Mouse (Mus musculus) cerebellum, adult 2 months (tissue): Measurements from ENCODE around the gene Sfmbt2. TPM values are rescaled to one million over a fixed set of nuclear protein-coding genes. Genes with fewer than 3 reads are reported as not detected.
"Not testable (repeated sequence)": the region's sequence is repeated elsewhere in the genome, so short reads cannot be mapped to it uniquely, and the experiment has no call there.

Experiments
- DNase-seq, 2 experiments: peaks; one replicate each; pipeline ENCODE4 v3.0.0; 2021
- H3K27ac ChIP-seq: fragments of 200-500 bp; 2 replicates; pipeline ENCODE4 v1.5.1; 2012; ENCODE audit warnings: low read length, control low read depth, inconsistent platforms; ENCODE audit not compliant: insufficient read depth
- H3K27me3 ChIP-seq: fragments of 200-500 bp; 2 replicates; pipeline ENCODE4 v1.6.1; 2012; ENCODE audit warnings: inconsistent platforms, mild to moderate bottlenecking, low read length, moderate library complexity; ENCODE audit not compliant: control insufficient read depth, insufficient read depth
- H3K4me1 ChIP-seq: fragments of 200-500 bp; 2 replicates; pipeline ENCODE4 v1.6.1; 2011; ENCODE audit warnings: low read length; ENCODE audit not compliant: control insufficient read depth, insufficient read depth
- H3K4me3 ChIP-seq: fragments of 200-500 bp; replicated peaks from 2 replicates; pipeline ENCODE3; 2011; ENCODE audit warnings: mild to moderate bottlenecking, low read depth, low read length, control low read depth; ENCODE audit not compliant: insufficient read depth
- CTCF ChIP-seq: fragments of 200-500 bp; IDR thresholded peaks from 2 replicates; pipeline ENCODE4 v1.5.1; 2011; ENCODE audit warnings: low read depth, mild to moderate bottlenecking, control low read depth, low read length, moderate library complexity, borderline replicate concordance; ENCODE audit not compliant: insufficient read depth
- POLR2A ChIP-seq: fragments of 200-500 bp; IDR thresholded peaks from 2 replicates; pipeline ENCODE4 v1.6.1; 2011; ENCODE audit warnings: low read length, control low read depth, borderline replicate concordance; ENCODE audit not compliant: insufficient read depth
- WGBS: fragments of 180-500 bp; shearing (Covaris S2); methylation state at CpG from one replicate; pipeline ENCODE4 v1.1.7; 2018; 5-methylcytosine and 5-hydroxymethylcytosine counted together
- polyA plus RNA-seq: library from polyadenylated mRNA; depleted of rRNA; stranded (reverse); fragments of >200 nt; gene quantifications from 2 replicates; pipeline ENCODE4 v1.2.3, GENCODE M21; 2012; rRNA removed

The Sfmbt2 gene
- polyA plus RNA-seq: 2.2 and 2.3 TPM in 2 replicates

GRCm38 (mm10) chr2:10370176-10370575 lies at the start of gene Sfmbt2:
Gene Sfmbt2 (plus strand): TSS chr2:10370510.
- WGBS: 4% methylated on average over 10 of the region's 10 CpGs
- peaks cover 3% of the 10 kb centered on the region; the same call in 1 of the 2 replicates for H3K27me3 ChIP-seq
- H3K4me1 ChIP-seq: no peaks in the 10 kb centered on the region
- TF ChIP-seq CTCF (no peak), POLR2A (no peak)
- DNase-seq: no peak
- no peak within 1 kb of the TSS for H3K4me3 ChIP-seq
- no peak within 1 kb of the TSS for H3K27ac ChIP-seq

GRCm38 (mm10) chr2:10321093-10321492 lies 49.2 kb upstream of the Sfmbt2 start:
- H3K4me3 ChIP-seq: no peak overlapping the region
- no peaks in the 10 kb centered on the region for H3K4me1 ChIP-seq
- H3K27ac ChIP-seq: no peak overlapping the region
- 7% methylated on average over 6 of the region's 6 CpGs for WGBS
- TF ChIP-seq POLR2A (no peak), CTCF (no peak)
- no peaks in the 10 kb centered on the region for H3K27me3 ChIP-seq
- no peak for DNase-seq

DNA sequence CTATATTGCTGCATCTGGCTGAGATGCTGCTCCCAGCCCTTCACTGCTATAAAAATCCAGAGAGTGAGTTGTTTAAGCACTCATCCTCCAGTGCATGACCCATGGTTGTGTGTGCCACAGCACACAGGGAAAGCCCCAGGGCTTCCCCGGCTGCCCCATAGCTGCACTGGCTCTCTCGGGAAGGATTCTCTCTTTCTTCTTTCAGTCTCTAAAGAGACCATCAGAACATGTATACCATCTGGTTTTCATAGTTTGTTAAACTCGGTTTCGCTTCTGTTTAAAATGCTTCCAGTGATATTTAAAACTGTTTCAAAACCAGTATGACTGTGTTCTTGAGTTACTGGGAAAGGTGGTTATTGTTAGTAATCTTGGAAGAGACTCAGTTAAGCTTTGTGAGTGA lies 47.1 kb upstream of the Sfmbt2 start:
- DNase-seq: no peak
- no peaks in the 10 kb centered on the region for H3K27me3 ChIP-seq
- no peak overlapping the region for H3K27ac ChIP-seq
- TF ChIP-seq CTCF (no peak), POLR2A (no peak)
- 76% methylated on average over 4 of the region's 4 CpGs for WGBS
- no peaks in the 10 kb centered on the region for H3K4me1 ChIP-seq
- no peak overlapping the region for H3K4me3 ChIP-seq

DNA sequence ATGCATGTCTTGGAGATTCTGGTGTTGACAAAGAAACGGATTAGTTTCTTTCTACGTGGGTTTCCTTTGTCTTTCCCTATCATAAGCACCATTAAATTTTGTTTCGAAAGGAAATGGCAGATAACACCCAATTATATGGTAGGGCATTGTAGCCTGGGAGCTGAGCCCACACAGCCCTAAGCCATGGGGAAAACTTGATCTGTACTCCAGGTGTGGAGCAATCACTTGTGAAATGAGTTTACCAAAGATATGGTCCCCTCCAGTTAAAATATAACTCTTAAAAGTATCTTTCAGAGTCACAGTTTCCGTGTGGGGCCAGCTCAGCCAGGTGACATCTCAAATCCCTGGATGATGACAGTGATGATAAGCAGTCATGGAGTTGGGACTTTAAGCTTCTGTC lies 45.3 kb upstream of the Sfmbt2 start:
- DNase-seq: no peak
- H3K27ac ChIP-seq: no peak overlapping the region
- no peaks in the 10 kb centered on the region for H3K27me3 ChIP-seq
- WGBS: 82% methylated on average over 4 of the region's 4 CpGs
- H3K4me1 ChIP-seq: no peaks in the 10 kb centered on the region
- no peak overlapping the region for H3K4me3 ChIP-seq
- no peak for TF ChIP-seq CTCF
- TF ChIP-seq POLR2A: no peak

- Histone ChIP-seq H3K4me1 (no peaks in the 10 kb centered on the region), H3K27ac (no peak overlapping the region), H3K4me3 (no peak overlapping the region), H3K27me3 (no peaks in the 10 kb centered on the region)
- DNase-seq: no peak
- TF ChIP-seq CTCF (no peak), POLR2A (no peak)
- WGBS: 76% methylated on average over 5 of the region's 5 CpGs
These were observed 40.1 kb upstream of the Sfmbt2 start for GRCm38 (mm10) chr2:10330216-10330615.

DNA sequence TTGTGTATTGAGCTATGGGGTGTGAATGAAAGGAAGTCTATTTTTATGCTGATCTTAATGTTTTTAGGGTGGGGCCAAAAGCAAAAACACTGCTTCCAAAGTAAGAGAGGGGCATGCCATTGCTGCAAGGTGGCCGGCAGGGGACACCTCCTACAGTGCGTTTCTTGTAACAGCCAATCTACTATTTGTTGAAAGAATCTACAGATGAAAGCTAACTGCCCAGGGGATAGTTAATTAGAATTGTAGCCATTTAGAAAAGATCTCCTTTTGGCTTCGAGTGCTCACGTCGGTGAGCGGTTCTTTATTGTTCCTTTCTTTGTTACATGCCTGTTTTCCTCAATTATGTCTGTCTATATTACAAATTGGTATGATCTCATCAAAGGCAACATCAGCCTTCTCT lies 36.0 kb upstream of the Sfmbt2 start:
- H3K4me1 ChIP-seq: no peaks in the 10 kb centered on the region
- no peak for TF ChIP-seq POLR2A
- TF ChIP-seq CTCF: no peak
- H3K27me3 ChIP-seq: no peaks in the 10 kb centered on the region
- H3K4me3 ChIP-seq: no peak overlapping the region
- DNase-seq: no peak
- no peak overlapping the region for H3K27ac ChIP-seq
- 26% methylated on average over 6 of the region's 6 CpGs for WGBS

DNA sequence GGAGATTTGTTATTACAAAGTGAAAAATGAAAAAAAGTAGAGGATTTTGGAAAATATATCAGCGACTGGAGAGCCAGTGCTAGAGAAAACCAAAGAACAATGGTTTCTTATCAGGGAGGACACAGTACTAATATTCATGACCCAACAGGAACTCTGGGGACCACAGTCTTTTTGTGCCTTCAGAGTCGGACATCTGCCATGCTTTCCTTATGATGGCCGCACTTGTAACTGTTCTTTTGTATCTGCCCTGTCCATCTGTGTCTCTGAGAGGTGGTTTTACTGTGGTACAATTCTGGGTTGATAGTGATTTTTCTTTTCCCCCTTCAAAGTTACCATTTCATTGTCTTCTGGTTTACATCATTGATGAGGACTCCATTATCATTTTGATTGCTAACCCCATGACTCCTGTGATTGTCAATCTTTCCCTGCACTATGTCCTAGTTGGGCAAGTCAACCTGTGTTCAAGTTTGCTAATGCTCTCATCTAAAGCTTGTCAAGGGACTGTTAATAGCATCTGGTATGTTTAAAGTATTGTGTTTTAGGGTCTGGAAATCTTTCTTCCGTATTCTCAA lies 35.2 kb upstream of the Sfmbt2 start:
- 67% methylated on average over 4 of the region's 4 CpGs for WGBS
- no peak overlapping the region for H3K27ac ChIP-seq
- TF ChIP-seq POLR2A (no peak), CTCF (no peak)

DNA sequence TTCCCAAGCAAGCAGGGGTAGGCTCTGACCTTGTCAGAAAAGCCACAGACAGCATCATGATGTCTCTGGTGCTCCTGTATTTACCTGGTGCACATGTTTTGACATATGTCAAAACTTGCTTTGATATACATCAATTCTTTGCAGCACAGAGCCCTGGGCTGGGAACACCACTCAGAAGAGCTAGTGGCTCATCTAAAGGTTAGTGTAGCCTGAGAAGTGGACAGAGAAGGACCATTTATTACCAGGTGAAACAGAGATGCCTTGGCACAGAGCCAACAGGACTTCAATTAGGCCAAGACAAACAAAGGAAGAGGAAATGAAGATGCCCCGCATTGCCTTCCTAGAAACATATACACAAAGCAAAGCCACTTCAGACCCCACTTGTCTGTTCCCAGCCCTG lies 30.3 kb upstream of the Sfmbt2 start:
- WGBS: 62% methylated on average over 1 of the region's 1 CpGs
- Histone ChIP-seq H3K4me3 (no peak overlapping the region), H3K27me3 (no peaks in the 10 kb centered on the region; the same call in 1 of the 2 replicates), H3K4me1 (no peaks in the 10 kb centered on the region), H3K27ac (no peak overlapping the region)
- TF ChIP-seq POLR2A: no peak
- DNase-seq: no peak

More for the DNA sequence above, 35.2 kb upstream of the Sfmbt2 start:
- no peaks in the 10 kb centered on the region for H3K27me3 ChIP-seq
- no peaks in the 10 kb centered on the region for H3K4me1 ChIP-seq
- no peak overlapping the region for H3K4me3 ChIP-seq
- no peak for DNase-seq

GRCm38 (mm10) chr2:10343523-10343922 lies 26.8 kb upstream of the Sfmbt2 start:
- H3K4me3 ChIP-seq: no peak overlapping the region
- WGBS: 86% methylated on average over 5 of the region's 5 CpGs

GRCm38 (mm10) chr2:10344073-10344472 lies 26.2 kb upstream of the Sfmbt2 start:
- not testable (repeated sequence) for H3K4me1 ChIP-seq, H3K4me3 ChIP-seq, H3K27me3 ChIP-seq, H3K27ac ChIP-seq, DNase-seq
- 77% methylated on average over 1 of the region's 1 CpGs for WGBS

More at GRCm38 (mm10) chr2:10343523-10343922, 26.8 kb upstream of the Sfmbt2 start:
- H3K27ac ChIP-seq: no peak overlapping the region
- no peaks in the 10 kb centered on the region; the same call in 1 of the 2 replicates for H3K27me3 ChIP-seq
- DNase-seq: no peak
- TF ChIP-seq POLR2A: no peak
- TF ChIP-seq CTCF: no peak
- H3K4me1 ChIP-seq: no peaks in the 10 kb centered on the region
